Mouse (Mus musculus): ENCODE measurements at regions not wholly inside any gene's neighbourhood (a gene's known extent, or its start where the extent isn't known, plus 50 kb on each side); places are given as distances from the start of the nearest gene placed in this dataset.
A peak's percentile ranks its signal among the peaks of the same experiment; 100 is the strongest.

DNA sequence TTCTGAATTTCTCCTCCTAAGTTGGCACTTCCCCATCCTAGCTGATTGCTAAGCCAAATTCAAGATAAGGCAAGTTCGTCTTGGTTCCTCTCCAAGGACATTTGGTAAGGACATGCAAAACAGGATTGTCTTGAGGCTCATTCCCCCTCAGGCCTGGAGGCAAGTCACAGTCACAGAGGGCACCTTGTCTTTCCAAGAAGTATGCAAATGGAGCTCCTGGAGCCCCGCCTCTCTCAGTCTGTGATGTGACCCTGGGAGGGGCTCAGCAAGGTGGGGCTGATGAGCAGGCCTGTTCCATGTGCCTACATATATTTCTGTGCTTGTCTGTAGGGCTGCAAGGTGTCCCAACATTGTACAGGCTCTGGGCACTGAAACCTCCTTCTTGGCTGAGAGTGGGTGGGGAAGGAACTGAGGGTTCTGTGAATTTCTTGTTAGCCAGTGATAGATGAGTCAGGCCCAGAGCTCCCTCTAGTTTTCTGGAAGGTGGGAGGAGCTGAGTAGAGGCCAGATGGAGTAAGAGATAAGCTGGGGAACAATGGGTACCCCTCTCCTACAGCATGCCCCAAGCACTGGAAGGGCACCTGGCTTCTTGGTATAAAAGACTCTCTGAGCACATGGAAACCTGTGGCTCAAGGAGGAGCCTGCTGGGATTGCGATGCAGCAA lies 120.5 kb upstream of the Irx3 start:
- H3K27ac ChIP-seq (ENCODE audit: low read length): no peak overlapping the region
- H3K27me3 ChIP-seq (ENCODE audit: control insufficient read depth, insufficient read depth, low read length): no peaks in the 10 kb centered on the region
- no peaks in the 10 kb centered on the region for H3K36me3 ChIP-seq (ENCODE audit: control insufficient read depth, insufficient read depth, low read length)
- H3K4me2 ChIP-seq (replicated peaks; ENCODE audit: low read depth, low read length): no peak overlapping the region
- ATAC-seq (ENCODE audit: insufficient number of reproducible peaks, insufficient read depth, low FRiP score, low read depth): 0 out of 2 replicates have a peak, but pooled peaks have one; percentile 18
- H3K4me1 ChIP-seq (ENCODE audit: control insufficient read depth, insufficient read depth, low read length): no peaks in the 10 kb centered on the region
- 76% methylated on average over 3 of the region's 3 CpGs for WGBS
- H3K9ac ChIP-seq (replicated peaks; ENCODE audit: low read depth, low read length): no peak overlapping the region
- H3K4me3 ChIP-seq (ENCODE audit: low read depth, low read length): no peak overlapping the region
- no peaks in the 10 kb centered on the region; the same call in 1 of the 2 replicates for H3K9me3 ChIP-seq (ENCODE audit: control insufficient read depth, low read depth, low read length)

DNA sequence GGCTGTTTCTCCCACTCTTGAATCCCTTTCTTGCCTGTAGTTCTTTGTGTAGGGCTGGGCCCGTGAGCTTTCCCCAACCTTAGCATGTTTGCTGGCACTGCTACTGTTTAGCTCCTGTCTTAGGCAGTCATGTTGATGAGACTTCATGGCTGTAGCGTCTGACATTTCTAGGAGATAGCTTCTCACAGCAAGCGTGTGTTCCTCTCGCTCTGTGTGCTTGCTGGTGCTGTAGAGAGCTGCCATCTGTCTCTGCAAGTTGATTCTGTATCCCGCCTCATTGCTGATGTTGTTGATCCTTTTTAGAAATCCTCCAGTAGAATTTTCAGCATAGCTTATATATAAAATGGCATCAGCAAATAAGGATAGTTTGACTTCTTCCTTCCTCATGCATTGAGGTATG lies 116.0 kb upstream of the Irx3 start:
- Histone ChIP-seq H3K4me3 (ENCODE audit: low read depth, low read length) (no peak overlapping the region), H3K36me3 (ENCODE audit: control insufficient read depth, insufficient read depth, low read length) (no peaks in the 10 kb centered on the region), H3K27ac (ENCODE audit: low read length) (no peak overlapping the region), H3K4me1 (ENCODE audit: control insufficient read depth, insufficient read depth, low read length) (no peaks in the 10 kb centered on the region), H3K9me3 (ENCODE audit: control insufficient read depth, low read depth, low read length) (no peaks in the 10 kb centered on the region; the same call in 1 of the 2 replicates), H3K9ac (replicated peaks; ENCODE audit: low read depth, low read length) (no peak overlapping the region), H3K27me3 (ENCODE audit: control insufficient read depth, insufficient read depth, low read length) (no peaks in the 10 kb centered on the region), H3K4me2 (replicated peaks; ENCODE audit: low read depth, low read length) (no peak overlapping the region)
- WGBS: 95% methylated on average over 5 of the region's 5 CpGs
- no peak for ATAC-seq (ENCODE audit: insufficient number of reproducible peaks, insufficient read depth, low FRiP score, low read depth)

- Histone ChIP-seq H3K9ac (replicated peaks; ENCODE audit: low read depth, low read length) (no peak overlapping the region), H3K4me3 (ENCODE audit: low read depth, low read length) (no peak overlapping the region), H3K27me3 (ENCODE audit: control insufficient read depth, insufficient read depth, low read length) (no peaks in the 10 kb centered on the region), H3K4me2 (replicated peaks; ENCODE audit: low read depth, low read length) (no peak overlapping the region), H3K9me3 (ENCODE audit: control insufficient read depth, low read depth, low read length) (no peaks in the 10 kb centered on the region), H3K27ac (ENCODE audit: low read length) (no peak overlapping the region), H3K4me1 (ENCODE audit: control insufficient read depth, insufficient read depth, low read length) (peaks cover 6% of the 10 kb centered on the region; the same call in 1 of the 2 replicates), H3K36me3 (ENCODE audit: control insufficient read depth, insufficient read depth, low read length) (no peaks in the 10 kb centered on the region)
- WGBS: 76% methylated on average over 5 of the region's 5 CpGs
- no peak for ATAC-seq (ENCODE audit: insufficient number of reproducible peaks, insufficient read depth, low FRiP score, low read depth)
Observed at GRCm38 (mm10) chr8:91913971-91914370, 112.1 kb upstream of the Irx3 start.

DNA sequence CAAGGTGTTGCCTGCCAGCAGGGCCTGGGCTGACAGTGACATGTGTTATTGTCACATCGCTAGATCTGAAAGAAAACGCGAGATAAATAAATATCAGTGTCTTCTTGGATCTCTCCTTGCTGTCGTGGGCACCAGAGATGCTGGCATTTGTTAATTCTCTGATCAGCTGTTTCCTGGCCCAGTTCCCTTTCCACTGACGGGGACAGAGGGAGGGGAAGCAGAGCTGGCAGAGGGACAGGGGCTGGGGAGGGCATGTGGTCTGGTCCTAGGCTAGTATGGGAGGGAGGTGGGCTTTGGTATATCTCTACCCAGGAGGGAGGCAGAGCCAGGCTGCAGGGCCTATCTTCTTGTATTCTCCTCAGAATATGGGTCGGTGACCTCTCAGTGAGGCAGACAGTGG lies 111.3 kb upstream of the Irx3 start:
- H3K4me3 ChIP-seq (ENCODE audit: low read depth, low read length): no peak overlapping the region
- peaks cover 6% of the 10 kb centered on the region; the same call in 1 of the 2 replicates for H3K4me1 ChIP-seq (ENCODE audit: control insufficient read depth, insufficient read depth, low read length)
- no peak overlapping the region for H3K4me2 ChIP-seq (replicated peaks; ENCODE audit: low read depth, low read length)
- 69% methylated on average over 6 of the region's 6 CpGs for WGBS
- H3K27ac ChIP-seq (ENCODE audit: low read length): no peak overlapping the region
- no peaks in the 10 kb centered on the region for H3K27me3 ChIP-seq (ENCODE audit: control insufficient read depth, insufficient read depth, low read length)
- no peak for ATAC-seq (ENCODE audit: insufficient number of reproducible peaks, insufficient read depth, low FRiP score, low read depth)
- H3K9ac ChIP-seq (replicated peaks; ENCODE audit: low read depth, low read length): no peak overlapping the region
- H3K9me3 ChIP-seq (ENCODE audit: control insufficient read depth, low read depth, low read length): no peaks in the 10 kb centered on the region
- H3K36me3 ChIP-seq (ENCODE audit: control insufficient read depth, insufficient read depth, low read length): no peaks in the 10 kb centered on the region

DNA sequence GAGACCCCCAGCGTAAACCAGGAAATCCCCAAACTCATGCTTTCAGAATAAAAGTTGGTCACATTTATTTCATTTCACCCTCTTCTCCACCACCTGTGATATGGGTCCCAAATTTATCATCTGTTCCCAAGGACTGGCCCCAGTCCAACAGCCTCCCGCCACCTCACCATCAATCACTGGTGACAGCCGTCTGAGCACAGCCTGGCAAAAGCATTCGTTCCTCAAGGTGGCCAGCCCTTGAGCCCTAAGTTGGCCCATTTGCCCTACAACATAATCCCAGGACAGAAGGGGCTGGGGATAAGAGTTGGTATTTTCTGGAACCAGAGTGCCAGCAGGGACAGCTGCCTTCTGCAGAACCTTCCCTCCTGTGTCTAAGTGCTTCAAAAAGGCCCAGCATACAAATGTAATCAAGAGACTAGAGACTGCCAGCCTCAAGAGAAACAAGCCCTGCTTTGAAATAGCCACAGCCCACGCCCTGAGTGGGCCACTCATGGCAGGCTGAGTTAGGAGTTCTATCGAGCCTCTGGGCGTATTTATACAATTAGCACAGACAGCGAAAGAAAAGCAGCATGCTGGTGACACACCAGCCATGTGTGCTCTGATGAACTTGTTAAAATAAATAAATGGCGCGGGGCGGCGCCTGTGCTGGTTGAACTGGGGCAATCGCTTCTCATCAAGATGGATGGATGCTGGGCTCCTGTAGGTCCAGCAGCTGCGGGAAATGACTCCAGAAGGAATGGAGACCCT lies 107.9 kb upstream of the Irx3 start:
- Histone ChIP-seq H3K27me3 (ENCODE audit: control insufficient read depth, insufficient read depth, low read length) (no peaks in the 10 kb centered on the region), H3K9ac (replicated peaks; ENCODE audit: low read depth, low read length) (no peak overlapping the region), H3K4me2 (replicated peaks; ENCODE audit: low read depth, low read length) (0 out of 2 replicates have a peak overlapping the region, but pooled peaks have one; percentile 3), H3K4me3 (ENCODE audit: low read depth, low read length) (no peak overlapping the region), H3K27ac (ENCODE audit: low read length) (no peak overlapping the region), H3K4me1 (ENCODE audit: control insufficient read depth, insufficient read depth, low read length) (peaks cover 6% of the 10 kb centered on the region; the same call in 1 of the 2 replicates), H3K36me3 (ENCODE audit: control insufficient read depth, insufficient read depth, low read length) (no peaks in the 10 kb centered on the region), H3K9me3 (ENCODE audit: control insufficient read depth, low read depth, low read length) (no peaks in the 10 kb centered on the region)
- no peak for ATAC-seq (ENCODE audit: insufficient number of reproducible peaks, insufficient read depth, low FRiP score, low read depth)
- 23% methylated on average over 14 of the region's 14 CpGs for WGBS

DNA sequence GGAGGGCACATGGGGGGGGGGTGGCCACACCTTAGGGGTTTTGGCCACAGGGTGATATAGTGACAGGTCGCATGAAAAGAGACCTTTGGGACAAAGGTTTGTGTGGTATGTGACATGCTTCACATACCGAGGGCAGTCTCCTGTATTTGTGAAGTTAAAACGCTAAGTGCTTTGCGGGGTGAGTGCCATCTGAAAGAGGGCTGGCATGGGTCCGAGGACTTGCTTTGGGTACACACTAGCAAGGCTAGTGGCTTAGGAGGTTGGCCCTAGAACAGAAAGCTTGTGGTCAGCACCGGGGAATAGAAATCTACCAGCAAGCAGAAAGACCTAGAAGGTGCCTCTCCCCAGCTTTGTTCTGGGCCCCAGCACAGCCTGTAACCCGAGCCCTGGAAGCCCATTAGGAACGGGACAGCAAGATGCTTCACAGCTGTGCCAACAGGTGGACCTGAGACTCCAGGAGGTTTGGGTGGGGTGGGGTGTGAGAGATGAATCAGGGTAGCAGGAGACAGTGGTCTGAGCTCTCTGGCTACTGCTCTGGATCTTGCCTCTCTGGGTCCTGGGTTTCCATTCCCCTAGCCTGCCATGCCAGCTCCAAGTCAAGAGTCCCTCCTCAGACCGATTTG lies 107.0 kb upstream of the Irx3 start:
- peaks cover 6% of the 10 kb centered on the region; the same call in 1 of the 2 replicates for H3K4me1 ChIP-seq (ENCODE audit: control insufficient read depth, insufficient read depth, low read length)
- H3K9me3 ChIP-seq (ENCODE audit: control insufficient read depth, low read depth, low read length): no peaks in the 10 kb centered on the region
- ATAC-seq (ENCODE audit: insufficient number of reproducible peaks, insufficient read depth, low FRiP score, low read depth): no peak
- no peak overlapping the region for H3K4me2 ChIP-seq (replicated peaks; ENCODE audit: low read depth, low read length)
- H3K27me3 ChIP-seq (ENCODE audit: control insufficient read depth, insufficient read depth, low read length): no peaks in the 10 kb centered on the region
- 55% methylated on average over 9 of the region's 9 CpGs for WGBS
- no peaks in the 10 kb centered on the region for H3K36me3 ChIP-seq (ENCODE audit: control insufficient read depth, insufficient read depth, low read length)
- H3K9ac ChIP-seq (replicated peaks; ENCODE audit: low read depth, low read length): no peak overlapping the region
- no peak overlapping the region for H3K4me3 ChIP-seq (ENCODE audit: low read depth, low read length)
- H3K27ac ChIP-seq (ENCODE audit: low read length): no peak overlapping the region

- H3K36me3 ChIP-seq (ENCODE audit: control insufficient read depth, insufficient read depth, low read length): no peaks in the 10 kb centered on the region
- H3K27ac ChIP-seq (ENCODE audit: low read length): no peak overlapping the region
- H3K27me3 ChIP-seq (ENCODE audit: control insufficient read depth, insufficient read depth, low read length): no peaks in the 10 kb centered on the region
- no peak overlapping the region for H3K4me2 ChIP-seq (replicated peaks; ENCODE audit: low read depth, low read length)
- peaks cover 6% of the 10 kb centered on the region; the same call in 1 of the 2 replicates for H3K4me1 ChIP-seq (ENCODE audit: control insufficient read depth, insufficient read depth, low read length)
- H3K4me3 ChIP-seq (ENCODE audit: low read depth, low read length): no peak overlapping the region
- WGBS: 75% methylated on average over 8 of the region's 8 CpGs
- no peaks in the 10 kb centered on the region for H3K9me3 ChIP-seq (ENCODE audit: control insufficient read depth, low read depth, low read length)
- ATAC-seq (ENCODE audit: insufficient number of reproducible peaks, insufficient read depth, low FRiP score, low read depth): no peak
- H3K9ac ChIP-seq (replicated peaks; ENCODE audit: low read depth, low read length): no peak overlapping the region
Observed at GRCm38 (mm10) chr8:91907178-91907577, 105.3 kb upstream of the Irx3 start.

GRCm38 (mm10) chr8:91901525-91902281 lies 99.8 kb upstream of the Irx3 start:
- Histone ChIP-seq H3K4me2 (replicated peaks; ENCODE audit: low read depth, low read length) (no peak overlapping the region), H3K4me1 (ENCODE audit: control insufficient read depth, insufficient read depth, low read length) (no peaks in the 10 kb centered on the region), H3K9me3 (ENCODE audit: control insufficient read depth, low read depth, low read length) (no peaks in the 10 kb centered on the region), H3K27ac (ENCODE audit: low read length) (no peak overlapping the region), H3K4me3 (ENCODE audit: low read depth, low read length) (no peak overlapping the region), H3K27me3 (ENCODE audit: control insufficient read depth, insufficient read depth, low read length) (no peaks in the 10 kb centered on the region), H3K9ac (replicated peaks; ENCODE audit: low read depth, low read length) (no peak overlapping the region), H3K36me3 (ENCODE audit: control insufficient read depth, insufficient read depth, low read length) (no peaks in the 10 kb centered on the region)
- WGBS: 82% methylated on average over 10 of the region's 10 CpGs
- ATAC-seq (ENCODE audit: insufficient number of reproducible peaks, insufficient read depth, low FRiP score, low read depth): no peak
